Mouse (Mus musculus): ENCODE data around the gene 4931428L18Rik. TPM values are rescaled to one million over a fixed set of nuclear protein-coding genes. Genes with fewer than 3 reads are reported as not detected.

4931428L18Rik gene
- polyA plus RNA-seq, 1 experiment from 2014 or later: 0.13 TPM

- Histone ChIP-seq H3K27ac (no peak overlapping the region), H3K4me2 (no peak overlapping the region), H3K9me3 (no peaks in the 10 kb centered on the region), H3K9ac (no peak overlapping the region), H3K27me3 (replicated peaks) (no peaks in the 10 kb centered on the region), H3K4me1 (no peaks in the 10 kb centered on the region), H3K4me3 (replicated peaks) (no peak overlapping the region), H3K36me3 (no peaks in the 10 kb centered on the region)
- no peak for ATAC-seq (ENCODE audit: insufficient read depth, low FRiP score, low read depth)
- 75% methylated on average over 10 of the region's 10 CpGs for WGBS
These were observed 32.1 kb downstream of the 4931428L18Rik start for GRCm38 (mm10) chr1:31190237-31190866.

GRCm38 (mm10) chr1:31178264-31178663 lies 44.2 kb downstream of the 4931428L18Rik start:
- no peak overlapping the region for H3K9ac ChIP-seq
- no peak overlapping the region for H3K4me2 ChIP-seq
- ATAC-seq (ENCODE audit: insufficient read depth, low FRiP score, low read depth): no peak
- H3K9me3 ChIP-seq: no peaks in the 10 kb centered on the region
- H3K36me3 ChIP-seq: no peaks in the 10 kb centered on the region
- no peaks in the 10 kb centered on the region for H3K27me3 ChIP-seq (replicated peaks)
- H3K4me3 ChIP-seq (replicated peaks): no peak overlapping the region
- H3K4me1 ChIP-seq: no peaks in the 10 kb centered on the region
- no peak overlapping the region for H3K27ac ChIP-seq
- 52% methylated on average over 1 of the region's 1 CpGs for WGBS

DNA sequence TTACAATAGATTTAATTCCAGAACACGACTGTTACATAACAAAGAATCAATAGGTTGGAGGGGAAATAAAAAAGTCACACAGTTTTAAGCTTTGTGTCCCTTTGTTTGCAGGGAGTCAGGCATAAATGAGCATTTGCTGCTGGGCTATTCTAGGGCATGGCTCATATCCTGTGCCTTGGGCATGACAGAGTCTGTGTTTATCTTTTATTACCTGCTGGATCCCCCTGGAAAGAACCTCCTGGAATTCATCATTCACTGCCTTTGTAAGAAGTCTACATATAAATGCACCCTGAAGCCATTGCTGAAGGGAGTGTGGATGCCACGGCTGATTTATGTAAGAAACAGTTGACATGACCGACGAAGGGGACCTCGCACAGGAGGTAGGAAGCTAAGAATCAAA lies 46.4 kb downstream of the 4931428L18Rik start, which contains the start of gene Lgsn:
Gene Lgsn, plus strand, starts transcription at position 301 of the 400 bp plus-strand sequence.
- H3K4me3 ChIP-seq (replicated peaks): no peak within 1 kb of the TSS
- no peak within 1 kb of the TSS for H3K27ac ChIP-seq
- H3K4me1 ChIP-seq: no peaks in the 10 kb centered on the region
- H3K36me3 ChIP-seq: no peaks in the 10 kb centered on the region
- H3K9me3 ChIP-seq: no peaks in the 10 kb centered on the region
- H3K27me3 ChIP-seq (replicated peaks): no peaks in the 10 kb centered on the region
- no peak within 1 kb of the TSS for H3K9ac ChIP-seq
- H3K4me2 ChIP-seq: no peak within 1 kb of the TSS
- 73% methylated on average over 5 of the region's 5 CpGs for WGBS
- ATAC-seq (ENCODE audit: insufficient read depth, low FRiP score, low read depth): no peak

- no peak overlapping the region for H3K27ac ChIP-seq
- H3K4me2 ChIP-seq: no peak overlapping the region
- no peaks in the 10 kb centered on the region for H3K9me3 ChIP-seq
- no peak overlapping the region for H3K4me3 ChIP-seq (replicated peaks)
- WGBS: 74% methylated on average over 3 of the region's 3 CpGs
- H3K27me3 ChIP-seq (replicated peaks): no peaks in the 10 kb centered on the region
- H3K4me1 ChIP-seq: no peaks in the 10 kb centered on the region
- H3K36me3 ChIP-seq: no peaks in the 10 kb centered on the region
- ATAC-seq (ENCODE audit: insufficient read depth, low FRiP score, low read depth): no peak
- no peak overlapping the region for H3K9ac ChIP-seq
These were observed 47.1 kb downstream of the 4931428L18Rik start for GRCm38 (mm10) chr1:31175401-31175800.

DNA sequence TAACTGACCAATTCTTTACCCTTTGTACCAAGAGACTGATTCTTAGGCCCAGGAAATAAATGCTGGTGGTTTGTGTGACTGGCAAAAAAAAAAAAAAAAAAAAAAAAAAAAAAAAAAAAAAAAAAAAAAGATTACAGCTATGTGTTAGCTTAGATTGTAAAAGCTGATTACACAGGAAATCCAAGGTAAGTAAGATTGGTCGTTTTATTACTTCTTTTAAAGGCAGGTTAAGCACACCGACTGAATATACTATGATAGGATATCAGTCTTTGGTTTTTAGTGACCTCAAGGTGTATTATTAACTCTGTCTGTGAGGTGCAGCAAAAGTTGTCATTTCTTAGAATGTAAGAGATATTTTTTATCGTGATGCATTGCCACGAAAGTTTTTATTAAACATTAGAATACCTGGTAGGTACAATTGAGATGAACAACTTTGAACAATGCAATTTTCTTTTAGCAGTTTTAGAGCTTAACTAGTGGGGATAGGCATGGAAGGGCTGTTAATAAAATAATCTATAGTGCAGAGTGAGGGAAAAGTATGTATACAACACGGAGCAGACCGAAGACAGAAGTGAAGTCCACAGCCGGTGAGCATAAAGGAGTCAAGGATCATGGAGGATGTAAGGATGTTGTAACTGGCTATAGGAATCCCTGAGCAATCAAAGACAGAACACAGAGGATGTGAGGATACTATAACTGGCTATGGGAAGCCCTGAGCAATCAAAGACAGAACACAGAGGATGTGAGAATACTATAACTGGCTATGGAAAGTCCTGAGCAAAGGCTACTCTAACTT lies 57.0 kb downstream of the 4931428L18Rik start:
- ATAC-seq (ENCODE audit: insufficient read depth, low FRiP score, low read depth): no peak
- no peak overlapping the region for H3K9ac ChIP-seq
- H3K4me2 ChIP-seq: no peak overlapping the region
- no peaks in the 10 kb centered on the region for H3K27me3 ChIP-seq (replicated peaks)
- no peaks in the 10 kb centered on the region for H3K36me3 ChIP-seq
- no peaks in the 10 kb centered on the region for H3K4me1 ChIP-seq
- no peaks in the 10 kb centered on the region for H3K9me3 ChIP-seq
- WGBS: 80% methylated on average over 7 of the region's 7 CpGs
- H3K27ac ChIP-seq: no peak overlapping the region
- H3K4me3 ChIP-seq (replicated peaks): no peak overlapping the region

DNA sequence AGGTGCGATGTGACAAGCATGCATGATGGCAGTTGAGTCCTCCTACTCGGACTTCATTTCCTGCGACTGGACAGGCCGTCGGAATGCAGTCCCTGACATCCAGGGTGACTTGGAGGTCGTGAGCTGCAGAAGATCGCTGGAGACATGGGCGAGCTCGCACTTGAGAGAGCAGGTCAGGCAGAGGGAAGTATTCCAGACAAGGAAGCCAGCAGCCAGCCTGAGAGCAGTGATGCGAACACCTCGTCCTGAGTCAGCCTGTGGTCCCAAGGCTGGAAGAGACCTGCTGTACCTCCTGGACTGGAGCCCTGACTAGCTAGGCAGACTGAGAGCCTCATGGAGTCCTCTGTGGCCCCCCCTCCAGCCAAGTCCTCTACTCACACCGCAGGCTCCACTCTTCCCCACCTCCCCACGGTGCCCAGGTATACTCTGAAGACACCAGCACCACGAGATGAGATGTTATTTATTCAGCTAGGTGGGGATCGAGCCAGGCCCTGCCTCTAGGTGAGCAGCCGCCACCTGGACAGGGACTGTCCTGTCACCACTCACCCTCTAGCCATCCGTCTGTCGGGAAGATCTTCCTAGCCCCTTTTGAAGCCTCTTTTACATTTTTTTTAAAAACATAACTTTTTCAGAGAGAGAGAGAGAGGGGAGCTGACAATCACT lies 57.8 kb downstream of the 4931428L18Rik start:
- ATAC-seq (ENCODE audit: insufficient read depth, low FRiP score, low read depth): no peak

GRCm38 (mm10) chr1:31156884-31157283 lies 65.6 kb downstream of the 4931428L18Rik start:
- Histone ChIP-seq H3K9ac (no peak overlapping the region), H3K27me3 (replicated peaks) (no peaks in the 10 kb centered on the region), H3K4me2 (no peak overlapping the region), H3K9me3 (no peaks in the 10 kb centered on the region), H3K4me3 (replicated peaks) (no peak overlapping the region), H3K4me1 (no peaks in the 10 kb centered on the region), H3K27ac (no peak overlapping the region), H3K36me3 (no peaks in the 10 kb centered on the region)
- ATAC-seq (ENCODE audit: insufficient read depth, low FRiP score, low read depth): no peak
- WGBS: 62% methylated on average over 2 of the region's 2 CpGs

More for the DNA sequence above, 57.8 kb downstream of the 4931428L18Rik start:
- WGBS: 66% methylated on average over 18 of the region's 18 CpGs
- H3K9me3 ChIP-seq: no peaks in the 10 kb centered on the region
- no peaks in the 10 kb centered on the region for H3K4me1 ChIP-seq
- no peak overlapping the region for H3K27ac ChIP-seq
- no peaks in the 10 kb centered on the region for H3K36me3 ChIP-seq
- H3K9ac ChIP-seq: no peak overlapping the region
- H3K4me3 ChIP-seq (replicated peaks): no peak overlapping the region
- no peaks in the 10 kb centered on the region for H3K27me3 ChIP-seq (replicated peaks)
- H3K4me2 ChIP-seq: no peak overlapping the region

DNA sequence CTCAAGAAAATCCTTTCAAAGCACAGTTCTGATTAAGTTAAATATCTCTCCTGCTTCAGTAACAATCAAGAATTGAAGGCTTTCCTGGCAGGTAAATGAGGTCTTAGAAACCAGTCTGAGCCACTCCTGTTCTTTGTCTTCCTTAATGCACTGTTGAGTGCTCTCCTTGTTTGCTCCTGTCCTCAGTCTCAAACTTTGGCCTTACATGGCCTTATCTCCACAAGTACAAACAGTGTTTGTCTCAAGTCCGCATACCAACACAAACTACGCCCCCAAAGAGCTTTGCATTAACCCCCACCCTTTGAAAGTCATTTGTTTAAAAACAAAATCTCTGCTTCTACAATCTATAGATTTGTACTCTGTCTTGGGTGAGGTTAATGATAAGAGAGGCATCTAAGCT lies 66.3 kb downstream of the 4931428L18Rik start:
- no peaks in the 10 kb centered on the region for H3K4me1 ChIP-seq
- no peak overlapping the region for H3K9ac ChIP-seq
- H3K9me3 ChIP-seq: no peaks in the 10 kb centered on the region
- 38% methylated on average over 2 of the region's 2 CpGs for WGBS
- ATAC-seq (ENCODE audit: insufficient read depth, low FRiP score, low read depth): peak; percentile 86
- H3K36me3 ChIP-seq: no peaks in the 10 kb centered on the region
- H3K27me3 ChIP-seq (replicated peaks): no peaks in the 10 kb centered on the region
- no peak overlapping the region for H3K4me2 ChIP-seq
- no peak overlapping the region for H3K27ac ChIP-seq
- no peak overlapping the region for H3K4me3 ChIP-seq (replicated peaks)

DNA sequence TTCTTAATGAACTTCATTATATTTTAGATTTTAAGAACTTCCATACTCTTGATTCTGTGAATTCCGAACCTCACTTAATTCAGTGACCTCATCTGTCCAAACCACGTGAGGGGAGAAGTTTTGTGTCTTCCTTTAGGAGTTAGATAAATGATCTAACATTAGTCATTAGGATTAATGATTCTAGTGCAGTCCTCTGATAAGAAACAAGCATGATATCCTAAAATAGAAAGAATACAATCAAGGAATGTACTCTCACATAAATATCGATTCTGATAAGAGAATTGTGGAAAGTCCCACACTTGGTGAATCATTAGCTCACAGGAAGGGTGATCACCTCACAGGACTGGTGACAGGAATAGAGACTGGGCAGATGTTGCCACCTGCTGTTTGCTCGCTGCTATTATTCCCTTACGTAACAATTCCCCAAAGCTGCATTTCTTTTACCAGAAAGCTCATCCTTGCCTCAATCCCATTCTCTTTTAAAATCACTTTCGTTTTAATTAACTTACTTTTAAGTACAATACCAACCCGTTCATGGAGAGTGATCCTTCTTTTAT lies 68.6 kb downstream of the 4931428L18Rik start:
- Histone ChIP-seq H3K9me3 (no peaks in the 10 kb centered on the region), H3K27ac (no peak overlapping the region), H3K4me2 (no peak overlapping the region), H3K4me1 (0 out of 2 replicates have a peak, but pooled peaks cover 3% of the 10 kb centered on the region), H3K27me3 (replicated peaks) (no peaks in the 10 kb centered on the region), H3K4me3 (replicated peaks) (no peak overlapping the region), H3K36me3 (no peaks in the 10 kb centered on the region), H3K9ac (no peak overlapping the region)
- 7% methylated on average over 7 of the region's 7 CpGs for WGBS
- 0 out of 2 replicates have a peak, but pooled peaks have one; percentile 36 for ATAC-seq (ENCODE audit: insufficient read depth, low FRiP score, low read depth)

GRCm38 (mm10) chr1:31152799-31153426 lies 69.6 kb downstream of the 4931428L18Rik start:
- Histone ChIP-seq H3K27ac (no peak overlapping the region), H3K4me1 (0 out of 2 replicates have a peak, but pooled peaks cover 3% of the 10 kb centered on the region), H3K9me3 (no peaks in the 10 kb centered on the region), H3K4me3 (replicated peaks) (no peak overlapping the region), H3K9ac (no peak overlapping the region), H3K27me3 (replicated peaks) (no peaks in the 10 kb centered on the region), H3K36me3 (no peaks in the 10 kb centered on the region), H3K4me2 (no peak overlapping the region)
- ATAC-seq (ENCODE audit: insufficient read depth, low FRiP score, low read depth): no peak
- 37% methylated on average over 2 of the region's 2 CpGs for WGBS

GRCm38 (mm10) chr1:31150546-31150945 lies 71.9 kb downstream of the 4931428L18Rik start:
- peak; percentile 25; the same call in 1 of the 2 replicates for ATAC-seq (ENCODE audit: insufficient read depth, low FRiP score, low read depth)
- Histone ChIP-seq H3K27me3 (replicated peaks) (no peaks in the 10 kb centered on the region), H3K9me3 (no peaks in the 10 kb centered on the region), H3K9ac (no peak overlapping the region), H3K27ac (peak overlapping the region; percentile 48), H3K4me2 (no peak overlapping the region), H3K4me3 (replicated peaks) (no peak overlapping the region), H3K36me3 (no peaks in the 10 kb centered on the region), H3K4me1 (0 out of 2 replicates have a peak, but pooled peaks cover 3% of the 10 kb centered on the region)
- 55% methylated on average over 3 of the region's 3 CpGs for WGBS

All from stomach, embryonic 15.5 days (tissue).